Mouse (Mus musculus): ENCODE measurements around the gene Tctex1d1.

GRCm38 (mm10) chr4:103048046-103048445 is 69.6 kb downstream of the Tctex1d1 start:
- TF ChIP-seq ELF1 (IDR thresholded peaks at IDR 0.05; ENCODE audit: low read depth, low read length) = no peak
- TF ChIP-seq CTCF (IDR thresholded peaks at IDR 0.05 in 2 of 3, conservative IDR thresholded peaks at IDR 0.05 in 1 of 3; ENCODE audit: control insufficient read depth in 1 of 3, insufficient read depth in 1 of 3, low read depth in 2 of 3, low read length in 3 of 3, poor library complexity in 1 of 3, severe bottlenecking in 1 of 3) = no peak
- TF ChIP-seq TBP (IDR thresholded peaks at IDR 0.05; ENCODE audit: low read depth, low read length) = no peak
- TF ChIP-seq POLR2A (IDR thresholded peaks at IDR 0.05; ENCODE audit: control insufficient read depth in 1 of 2, insufficient read depth in 1 of 2, low read depth in 1 of 2, low read length in 2 of 2, poor library complexity in 1 of 2) = no peak
- TF ChIP-seq TAL1 (IDR thresholded peaks at IDR 0.05; ENCODE audit: low read length) = no peak
- no peak for TF ChIP-seq HCFC1 (IDR thresholded peaks at IDR 0.05; ENCODE audit: low read depth, low read length)
- no peak for TF ChIP-seq KAT2A (conservative IDR thresholded peaks at IDR 0.05; ENCODE audit: low read depth, low read length)
- TF ChIP-seq NELFE (IDR thresholded peaks at IDR 0.05; ENCODE audit: low read depth, low read length) = no peak
- TF ChIP-seq MAFK (IDR thresholded peaks at IDR 0.05; ENCODE audit: borderline replicate concordance, low read depth, low read length) = no peak
- TF ChIP-seq JUND (IDR thresholded peaks at IDR 0.05; ENCODE audit: low read depth, low read length) = no peak
- TF ChIP-seq EP300 (IDR thresholded peaks at IDR 0.05; ENCODE audit: low read depth in 1 of 2, low read length in 2 of 2) = no peak
- no peak for TF ChIP-seq TCF12 (IDR thresholded peaks at IDR 0.05; ENCODE audit: low read depth, low read length)
